Mouse (Mus musculus): ENCODE results near the gene Foxn3. TPM values are rescaled to one million over a fixed set of nuclear protein-coding genes. Genes with fewer than 3 reads are reported as not detected.

The Foxn3 gene
- total and polyA plus RNA-seq, 3 experiments: 9.7 to 26.8 (median 11.0) TPM

DNA sequence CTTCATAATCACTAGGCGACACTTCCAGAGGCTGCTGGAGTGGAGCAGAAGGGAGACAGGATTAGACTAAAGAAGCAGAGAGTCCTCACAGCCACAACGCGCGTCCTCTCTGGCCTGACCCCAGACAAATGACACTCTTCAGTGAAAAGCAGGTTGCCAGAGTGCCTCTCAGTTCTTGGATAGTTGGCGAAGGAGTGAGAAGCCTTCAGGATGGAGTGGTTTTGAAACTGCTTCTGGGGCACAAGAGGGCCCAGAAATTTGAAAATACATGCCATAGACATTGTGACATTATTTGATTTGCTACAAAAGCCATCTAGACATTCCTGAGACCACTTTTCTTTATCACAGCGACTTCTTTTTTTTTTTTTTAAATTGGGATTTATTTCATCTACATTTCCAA, 113.3 kb downstream of the Foxn3 start:
- Histone ChIP-seq H3K27ac (ENCODE audit: insufficient read depth, low read depth) (no peak overlapping the region), H3K4me3 (replicated peaks in 1 of 3; ENCODE audit: low read depth in 2 of 3, low read length in 2 of 3, poor library complexity in 1 of 3) (no peak overlapping the region), H3K4me2 (ENCODE audit: insufficient read depth, low read depth, poor library complexity, severe bottlenecking) (no peak overlapping the region), H3K79me2 (replicated peaks; ENCODE audit: control insufficient read depth, extremely low read depth, insufficient read depth, poor library complexity, severe bottlenecking) (no peaks in the 10 kb centered on the region; the same call in 1 of the 2 replicates), H3K9me3 (replicated peaks; ENCODE audit: low read length) (no peaks in the 10 kb centered on the region), H3K4me1 (ENCODE audit: control insufficient read depth in 1 of 2, insufficient read depth in 2 of 2) (peaks cover 0 to 8% of the 10 kb centered on the region in 2 experiments; a peak in 2 of 4 replicates), H3K27me3 (replicated peaks) (no peaks in the 10 kb centered on the region), H3K36me3 (replicated peaks in 1 of 2; ENCODE audit: control insufficient read depth in 1 of 2, insufficient read depth in 1 of 2, low read length in 1 of 2) (peaks cover 12 to 37% of the 10 kb centered on the region in 2 experiments), H3K9ac (ENCODE audit: insufficient read depth, low read depth) (no peak overlapping the region)
- dilution Hi-C loops (cut with MboI; ENCODE audit: extremely low pct_ligation_motif_present, extremely low pct_unique_long_range_greater_than_20kb, low sequenced_read_pairs): no loop called here
- TF ChIP-seq TCF12 (IDR thresholded peaks at IDR 0.05; ENCODE audit: low read depth, low read length) (no peak), UBTF (IDR thresholded peaks at IDR 0.05; ENCODE audit: low read depth, low read length) (no peak)
- DNase-seq (ENCODE audit: extremely low read depth): no peak
- in situ Hi-C loops (cut with MboI; ENCODE audit: low pct_ligation_motif_present, low pct_unique_long_range_greater_than_20kb, low sequenced_read_pairs): no loop called here

- H3K27me3 ChIP-seq (replicated peaks): no peaks in the 10 kb centered on the region
- H3K9ac ChIP-seq (ENCODE audit: insufficient read depth, low read depth): no peak overlapping the region
- H3K4me1 ChIP-seq (ENCODE audit: control insufficient read depth in 1 of 2, insufficient read depth in 2 of 2): no peaks in the 10 kb centered on the region
- no peaks in the 10 kb centered on the region for H3K79me2 ChIP-seq (replicated peaks; ENCODE audit: control insufficient read depth, extremely low read depth, insufficient read depth, poor library complexity, severe bottlenecking)
- no peak for DNase-seq (ENCODE audit: extremely low read depth)
- no peak overlapping the region for H3K27ac ChIP-seq (ENCODE audit: insufficient read depth, low read depth)
- no peak overlapping the region for H3K4me2 ChIP-seq (ENCODE audit: insufficient read depth, low read depth, poor library complexity, severe bottlenecking)
- H3K36me3 ChIP-seq (replicated peaks in 1 of 2; ENCODE audit: control insufficient read depth in 1 of 2, insufficient read depth in 1 of 2, low read length in 1 of 2): peaks cover 12 to 40% of the 10 kb centered on the region in 2 experiments
- no peak overlapping the region for H3K4me3 ChIP-seq (replicated peaks in 1 of 3; ENCODE audit: low read depth in 2 of 3, low read length in 2 of 3, poor library complexity in 1 of 3)
- no peaks in the 10 kb centered on the region for H3K9me3 ChIP-seq (replicated peaks; ENCODE audit: low read length)
- dilution Hi-C loops (cut with MboI; ENCODE audit: extremely low pct_ligation_motif_present, extremely low pct_unique_long_range_greater_than_20kb, low sequenced_read_pairs): no loop called here
- in situ Hi-C loops (cut with MboI; ENCODE audit: low pct_ligation_motif_present, low pct_unique_long_range_greater_than_20kb, low sequenced_read_pairs): no loop called here
- TF ChIP-seq RCOR1 (conservative IDR thresholded peaks at IDR 0.05; ENCODE audit: low read depth, low read length): no peak
Measured at GRCm38 (mm10) chr12:99447791-99448190, 115.6 kb downstream of the Foxn3 start.

DNA sequence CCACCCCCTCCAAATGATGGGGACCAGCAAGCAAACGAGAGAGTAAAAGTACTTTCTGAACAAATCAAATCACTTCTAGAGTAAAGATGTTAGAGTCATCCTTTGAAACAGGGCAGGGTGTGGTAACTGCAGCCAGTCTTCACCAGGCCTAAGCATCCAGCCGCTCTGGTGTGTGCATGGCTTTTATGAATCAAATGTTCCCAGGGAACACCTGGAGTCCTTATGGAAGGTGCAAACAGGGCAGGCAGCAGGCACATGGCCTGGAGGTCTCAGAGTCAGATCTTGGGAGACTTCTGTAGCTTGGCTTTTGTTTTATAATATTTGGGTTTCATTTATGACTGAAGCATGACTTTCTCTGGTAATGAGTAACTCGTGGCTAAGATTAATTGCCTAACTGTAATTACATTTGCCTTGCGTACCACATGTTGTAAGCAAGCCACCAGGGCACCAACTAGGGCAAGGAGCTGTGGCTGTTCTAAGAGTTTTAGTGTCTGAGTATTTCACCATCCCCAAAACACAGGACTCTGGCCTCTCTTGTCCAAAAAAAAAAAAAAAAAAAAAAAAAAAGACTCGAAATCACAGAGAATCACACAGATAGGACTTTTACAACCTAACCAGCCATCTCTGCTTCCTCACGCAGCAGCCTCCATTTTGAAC, 118.2 kb downstream of the Foxn3 start:
- H3K27me3 ChIP-seq (replicated peaks): no peaks in the 10 kb centered on the region
- H3K9me3 ChIP-seq (replicated peaks; ENCODE audit: low read length): no peaks in the 10 kb centered on the region
- no peak overlapping the region for H3K27ac ChIP-seq (ENCODE audit: insufficient read depth, low read depth)
- no peaks in the 10 kb centered on the region for H3K79me2 ChIP-seq (replicated peaks; ENCODE audit: control insufficient read depth, extremely low read depth, insufficient read depth, poor library complexity, severe bottlenecking)
- no peak overlapping the region for H3K9ac ChIP-seq (ENCODE audit: insufficient read depth, low read depth)
- in situ Hi-C loops (cut with MboI; ENCODE audit: low pct_ligation_motif_present, low pct_unique_long_range_greater_than_20kb, low sequenced_read_pairs) (no loop called here), dilution Hi-C loops (cut with MboI; ENCODE audit: extremely low pct_ligation_motif_present, extremely low pct_unique_long_range_greater_than_20kb, low sequenced_read_pairs) (no loop called here)
- TF ChIP-seq NELFE (IDR thresholded peaks at IDR 0.05; ENCODE audit: low read depth, low read length): no peak
- TF ChIP-seq RCOR1 (conservative IDR thresholded peaks at IDR 0.05; ENCODE audit: low read depth, low read length): no peak
- no peak for TF ChIP-seq MAFK (IDR thresholded peaks at IDR 0.05; ENCODE audit: insufficient replicate concordance, low read length)
- no peak for TF ChIP-seq MAX (IDR thresholded peaks at IDR 0.05; ENCODE audit: low read length)
- no peak for TF ChIP-seq BHLHE40 (IDR thresholded peaks at IDR 0.05; ENCODE audit: low read depth, low read length)
- no peak for TF ChIP-seq SIN3A (IDR thresholded peaks at IDR 0.05; ENCODE audit: low read length)
- TF ChIP-seq MAZ (IDR thresholded peaks at IDR 0.05; ENCODE audit: low read depth, low read length): no peak
- TF ChIP-seq HCFC1 (IDR thresholded peaks at IDR 0.05; ENCODE audit: low read depth, low read length): no peak
- TF ChIP-seq KAT2A (IDR thresholded peaks at IDR 0.05; ENCODE audit: insufficient replicate concordance, low read length): no peak
- TF ChIP-seq CHD2 (IDR thresholded peaks at IDR 0.05; ENCODE audit: low read length): no peak
- no peak for TF ChIP-seq CHD1 (IDR thresholded peaks at IDR 0.05; ENCODE audit: low read depth, low read length)
- TF ChIP-seq IRF4 (IDR thresholded peaks at IDR 0.05; ENCODE audit: low read depth, low read length): no peak
- no peak for TF ChIP-seq ZC3H11A (IDR thresholded peaks at IDR 0.05; ENCODE audit: low read depth, low read length)
- no peak for DNase-seq (ENCODE audit: extremely low read depth)
- H3K36me3 ChIP-seq (replicated peaks in 1 of 2; ENCODE audit: control insufficient read depth in 1 of 2, insufficient read depth in 1 of 2, low read length in 1 of 2): peaks cover 12 to 38% of the 10 kb centered on the region in 2 experiments
- no peak overlapping the region for H3K4me2 ChIP-seq (ENCODE audit: insufficient read depth, low read depth, poor library complexity, severe bottlenecking)
- no peaks in the 10 kb centered on the region; a peak in 1 of 4 replicates for H3K4me1 ChIP-seq (ENCODE audit: control insufficient read depth in 1 of 2, insufficient read depth in 2 of 2)
- H3K4me3 ChIP-seq (replicated peaks in 1 of 3; ENCODE audit: low read depth in 2 of 3, low read length in 2 of 3, poor library complexity in 1 of 3): no peak overlapping the region

Data from CH12.LX (cell line).